Mouse (Mus musculus) c-Kit-negative CD71-positive TER-119-positive erythroid progenitor cells, embryonic 14.5 days (primary cell): ENCODE results near the gene Wasf1.

Experiments
- DNase-seq: peaks from one replicate; pipeline ENCODE4 v3.0.0-alpha.2; 2013; ENCODE audit warnings: low read depth, low spot score

Gene Wasf1

GRCm38 (mm10) chr10:40882831-40883643 lies at the start of gene Wasf1, which contains the start of gene Cdc40:
Gene Wasf1 (plus strand): TSS chr10:40883475.
Gene Cdc40 (minus strand): TSS chr10:40883311.
- peak; percentile 78 for DNase-seq

- DNase-seq: no peak
These were observed 43.2 kb upstream of the Wasf1 start for GRCm38 (mm10) chr10:40840086-40840485.

- DNase-seq: no peak
These were observed 39.4 kb upstream of the Wasf1 start for GRCm38 (mm10) chr10:40843841-40844240.

- no peak for DNase-seq
These were observed 38.7 kb upstream of the Wasf1 start for GRCm38 (mm10) chr10:40844546-40844945.

GRCm38 (mm10) chr10:40845626-40846025 lies 37.6 kb upstream of the Wasf1 start:
- no peak for DNase-seq

GRCm38 (mm10) chr10:40847176-40847874 lies 36.0 kb upstream of the Wasf1 start:
- DNase-seq: no peak

GRCm38 (mm10) chr10:40850644-40851043 lies 32.6 kb upstream of the Wasf1 start:
- DNase-seq: no peak

GRCm38 (mm10) chr10:40851138-40851537 lies 32.1 kb upstream of the Wasf1 start:
- DNase-seq: no peak

- no peak for DNase-seq
These were observed 27.7 kb upstream of the Wasf1 start for GRCm38 (mm10) chr10:40855616-40856015.

- DNase-seq: no peak
These were observed 26.6 kb upstream of the Wasf1 start for GRCm38 (mm10) chr10:40856703-40857102.

GRCm38 (mm10) chr10:40857599-40857998 lies 25.7 kb upstream of the Wasf1 start:
- no peak for DNase-seq

GRCm38 (mm10) chr10:40868081-40868480 lies 15.2 kb upstream of the Wasf1 start:
- no peak for DNase-seq

- DNase-seq: no peak
These were observed 12.0 kb upstream of the Wasf1 start for GRCm38 (mm10) chr10:40871301-40871700.

- DNase-seq: no peak
These were observed 11.2 kb upstream of the Wasf1 start for GRCm38 (mm10) chr10:40872052-40872451.

- DNase-seq: no peak
These were observed 5.0 kb upstream of the Wasf1 start for GRCm38 (mm10) chr10:40878246-40878645.

GRCm38 (mm10) chr10:40879969-40880368 lies 3.3 kb upstream of the Wasf1 start:
- DNase-seq: no peak

GRCm38 (mm10) chr10:40881236-40881635 lies 2.0 kb upstream of the Wasf1 start:
- no peak for DNase-seq

GRCm38 (mm10) chr10:40882333-40882732 lies 942 bp upstream of the Wasf1 start:
- no peak for DNase-seq

GRCm38 (mm10) chr10:40883644-40884278 lies 486 bp downstream of the Wasf1 start:
- DNase-seq: no peak

GRCm38 (mm10) chr10:40884279-40884806 lies 1.1 kb downstream of the Wasf1 start:
- DNase-seq: no peak

GRCm38 (mm10) chr10:40885432-40885831 lies 2.2 kb downstream of the Wasf1 start:
- DNase-seq: no peak

- no peak for DNase-seq
These were observed 4.0 kb downstream of the Wasf1 start for GRCm38 (mm10) chr10:40887316-40887715.
